Mouse (Mus musculus): ENCODE data around the gene Hacl1. TPM values are rescaled to one million over a fixed set of nuclear protein-coding genes. Genes with fewer than 3 reads are reported as not detected.

The Hacl1 gene
- polyA plus RNA-seq, 1 experiment, result 6.0 TPM

- H3K4me3 ChIP-seq, result peak overlapping the region; percentile 57
- TF ChIP-seq E2F4 (IDR thresholded peaks at IDR 0.05; ENCODE audit: insufficient read depth), result no peak
- no peak for TF ChIP-seq MYOD1 (IDR thresholded peaks at IDR 0.05; ENCODE audit: control insufficient read depth in 1 of 3, insufficient read length in 2 of 3, low read depth in 2 of 3)
- no peak for TF ChIP-seq POLR2A (IDR thresholded peaks at IDR 0.05; ENCODE audit: insufficient read length, low read depth)
- no peak for TF ChIP-seq MYOG (IDR thresholded peaks at IDR 0.05; ENCODE audit: control insufficient read depth in 1 of 3, insufficient read depth in 1 of 3, insufficient read length in 2 of 3, low read depth in 2 of 3)
- TF ChIP-seq TCF12 (IDR thresholded peaks at IDR 0.05; ENCODE audit: insufficient read depth, poor library complexity, severe bottlenecking), result no peak
- no peak for TF ChIP-seq TCF3 (IDR thresholded peaks at IDR 0.05; ENCODE audit: insufficient read length, low read depth)
- no peak for TF ChIP-seq SRF (IDR thresholded peaks at IDR 0.05; ENCODE audit: control insufficient read depth, insufficient read length, low read depth)
- TF ChIP-seq POLR2AphosphoS2 (IDR thresholded peaks at IDR 0.05; ENCODE audit: insufficient read length, low read depth), result no peak
- no peak for TF ChIP-seq REST (IDR thresholded peaks at IDR 0.05; ENCODE audit: insufficient read depth, insufficient read length)
- no peak for TF ChIP-seq MAX (IDR thresholded peaks at IDR 0.05; ENCODE audit: low read depth)
- TF ChIP-seq CEBPB (IDR thresholded peaks at IDR 0.05; ENCODE audit: insufficient read depth, poor library complexity, severe bottlenecking), result no peak
- no peak for TF ChIP-seq USF1 (IDR thresholded peaks at IDR 0.05; ENCODE audit: low read depth)
- H3K79me2 ChIP-seq (ENCODE audit: control insufficient read depth, insufficient read depth), result peaks cover 10% of the 10 kb centered on the region
- peak overlapping the region; percentile 8 for H3ac ChIP-seq (ENCODE audit: control insufficient read depth, insufficient read length)
- H3K36me3 ChIP-seq (ENCODE audit: control insufficient read depth, insufficient read depth), result no peaks in the 10 kb centered on the region
- H3K4me2 ChIP-seq (ENCODE audit: low read depth), result peak overlapping the region; percentile 98
- H3K27me3 ChIP-seq (ENCODE audit: control insufficient read depth, insufficient read depth, insufficient read length), result no peaks in the 10 kb centered on the region
These were observed 545 bp upstream of the Hacl1 start for GRCm38 (mm10) chr14:31641506-31642155.

DNA sequence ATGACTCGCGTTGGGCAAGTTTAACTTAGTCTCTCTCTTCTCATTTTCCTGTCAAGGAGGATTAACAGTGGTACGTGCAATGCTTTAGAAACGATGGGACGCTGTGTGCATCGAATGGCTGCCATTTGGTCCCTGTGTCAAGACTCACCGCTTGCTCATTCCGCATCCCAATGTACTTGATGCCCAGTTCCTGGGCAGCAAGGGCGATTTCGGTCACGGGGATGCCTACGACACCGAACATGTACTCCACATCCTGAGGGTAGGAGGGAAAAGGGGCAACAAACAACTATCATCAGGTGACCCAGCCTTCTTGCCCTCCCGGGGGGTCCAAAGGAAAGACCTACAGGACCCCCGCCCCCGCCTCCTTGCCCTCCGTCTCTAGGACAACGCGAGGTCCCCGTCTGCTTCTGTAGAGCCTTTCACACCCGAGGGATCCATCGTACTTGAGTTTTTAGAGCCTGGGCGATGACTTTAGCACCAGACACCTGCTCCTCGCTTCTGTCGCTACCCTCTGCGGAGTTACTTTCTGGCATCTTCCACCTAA, 668 bp downstream of the Hacl1 start, which contains the start of gene Gm49387:
Gm49387 (minus strand) TSS at position 533 of the 544 bp plus-strand sequence.
- Histone ChIP-seq H3K36me3 (ENCODE audit: control insufficient read depth, insufficient read depth) (no peaks in the 10 kb centered on the region), H3K27me3 (ENCODE audit: control insufficient read depth, insufficient read depth, insufficient read length) (no peaks in the 10 kb centered on the region), H3K4me3 (peak within 1 kb of the TSS; percentile 57), H3K4me2 (ENCODE audit: low read depth) (peak within 1 kb of the TSS; percentile 98), H3K79me2 (ENCODE audit: control insufficient read depth, insufficient read depth) (peaks cover 10% of the 10 kb centered on the region), H3ac (ENCODE audit: control insufficient read depth, insufficient read length) (peak within 1 kb of the TSS; percentile 8)
- TF ChIP-seq TCF3 (IDR thresholded peaks at IDR 0.05; ENCODE audit: insufficient read length, low read depth), result no peak
- no peak for TF ChIP-seq MYOD1 (IDR thresholded peaks at IDR 0.05; ENCODE audit: control insufficient read depth in 1 of 3, insufficient read length in 2 of 3, low read depth in 2 of 3)
- no peak for TF ChIP-seq CEBPB (IDR thresholded peaks at IDR 0.05; ENCODE audit: insufficient read depth, poor library complexity, severe bottlenecking)
- no peak for TF ChIP-seq REST (IDR thresholded peaks at IDR 0.05; ENCODE audit: insufficient read depth, insufficient read length)
- no peak for TF ChIP-seq TCF12 (IDR thresholded peaks at IDR 0.05; ENCODE audit: insufficient read depth, poor library complexity, severe bottlenecking)
- no peak for TF ChIP-seq POLR2AphosphoS2 (IDR thresholded peaks at IDR 0.05; ENCODE audit: insufficient read length, low read depth)
- no peak for TF ChIP-seq E2F4 (IDR thresholded peaks at IDR 0.05; ENCODE audit: insufficient read depth)
- TF ChIP-seq POLR2A (IDR thresholded peaks at IDR 0.05; ENCODE audit: insufficient read length, low read depth), result no peak
- TF ChIP-seq MYOG (IDR thresholded peaks at IDR 0.05; ENCODE audit: control insufficient read depth in 1 of 3, insufficient read depth in 1 of 3, insufficient read length in 2 of 3, low read depth in 2 of 3), result no peak
- no peak for TF ChIP-seq SRF (IDR thresholded peaks at IDR 0.05; ENCODE audit: control insufficient read depth, insufficient read length, low read depth)
- no peak for TF ChIP-seq MAX (IDR thresholded peaks at IDR 0.05; ENCODE audit: low read depth)
- no peak for TF ChIP-seq USF1 (IDR thresholded peaks at IDR 0.05; ENCODE audit: low read depth)

- Histone ChIP-seq H3K36me3 (ENCODE audit: control insufficient read depth, insufficient read depth) (no peaks in the 10 kb centered on the region), H3K4me3 (no peak overlapping the region), H3K79me2 (ENCODE audit: control insufficient read depth, insufficient read depth) (no peaks in the 10 kb centered on the region), H3K27me3 (ENCODE audit: control insufficient read depth, insufficient read depth, insufficient read length) (peaks cover 10% of the 10 kb centered on the region), H3ac (ENCODE audit: control insufficient read depth, insufficient read length) (no peak overlapping the region), H3K4me2 (ENCODE audit: low read depth) (no peak overlapping the region)
- TF ChIP-seq POLR2AphosphoS2 (IDR thresholded peaks at IDR 0.05; ENCODE audit: insufficient read length, low read depth), result no peak
- no peak for TF ChIP-seq CEBPB (IDR thresholded peaks at IDR 0.05; ENCODE audit: insufficient read depth, poor library complexity, severe bottlenecking)
- no peak for TF ChIP-seq MYOD1 (IDR thresholded peaks at IDR 0.05; ENCODE audit: control insufficient read depth in 1 of 3, insufficient read length in 2 of 3, low read depth in 2 of 3)
- no peak for TF ChIP-seq SRF (IDR thresholded peaks at IDR 0.05; ENCODE audit: control insufficient read depth, insufficient read length, low read depth)
- TF ChIP-seq USF1 (IDR thresholded peaks at IDR 0.05; ENCODE audit: low read depth), result no peak
- no peak for TF ChIP-seq MYOG (IDR thresholded peaks at IDR 0.05; ENCODE audit: control insufficient read depth in 1 of 3, insufficient read depth in 1 of 3, insufficient read length in 2 of 3, low read depth in 2 of 3)
- TF ChIP-seq REST (IDR thresholded peaks at IDR 0.05; ENCODE audit: insufficient read depth, insufficient read length), result no peak
- TF ChIP-seq TCF3 (IDR thresholded peaks at IDR 0.05; ENCODE audit: insufficient read length, low read depth), result no peak
These were observed 10.4 kb downstream of the Hacl1 start for GRCm38 (mm10) chr14:31630677-31631076.

DNA sequence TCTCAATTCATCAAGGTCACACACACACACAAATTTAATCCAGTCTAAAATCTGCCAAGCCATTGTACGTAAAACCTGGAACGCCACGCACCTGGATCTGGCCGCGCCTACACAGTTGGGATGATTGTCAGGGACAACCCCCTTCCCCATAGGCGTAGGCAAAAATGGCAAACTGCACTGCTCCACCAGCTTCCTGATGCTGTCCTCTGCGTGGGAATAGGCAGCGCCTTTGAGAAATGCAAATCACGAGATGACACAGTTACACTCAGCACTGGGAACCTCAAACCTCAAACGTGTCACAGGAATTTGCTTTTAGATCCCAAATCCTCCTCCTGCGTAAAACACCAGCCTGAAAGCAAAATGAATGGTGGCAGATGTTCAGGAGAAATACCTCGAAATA, 18.3 kb downstream of the Hacl1 start:
- no peaks in the 10 kb centered on the region for H3K79me2 ChIP-seq (ENCODE audit: control insufficient read depth, insufficient read depth)
- H3K27me3 ChIP-seq (ENCODE audit: control insufficient read depth, insufficient read depth, insufficient read length), result peaks cover 10% of the 10 kb centered on the region
- no peaks in the 10 kb centered on the region for H3K36me3 ChIP-seq (ENCODE audit: control insufficient read depth, insufficient read depth)
- H3ac ChIP-seq (ENCODE audit: control insufficient read depth, insufficient read length), result no peak overlapping the region
- H3K4me2 ChIP-seq (ENCODE audit: low read depth), result no peak overlapping the region
- no peak for TF ChIP-seq POLR2A (IDR thresholded peaks at IDR 0.05; ENCODE audit: insufficient read length, low read depth)
- no peak for TF ChIP-seq MYOG (IDR thresholded peaks at IDR 0.05; ENCODE audit: control insufficient read depth in 1 of 3, insufficient read depth in 1 of 3, insufficient read length in 2 of 3, low read depth in 2 of 3)
- no peak for TF ChIP-seq REST (IDR thresholded peaks at IDR 0.05; ENCODE audit: insufficient read depth, insufficient read length)
- no peak for TF ChIP-seq USF1 (IDR thresholded peaks at IDR 0.05; ENCODE audit: low read depth)
- TF ChIP-seq CEBPB (IDR thresholded peaks at IDR 0.05; ENCODE audit: insufficient read depth, poor library complexity, severe bottlenecking), result no peak
- TF ChIP-seq MYOD1 (IDR thresholded peaks at IDR 0.05; ENCODE audit: control insufficient read depth in 1 of 3, insufficient read length in 2 of 3, low read depth in 2 of 3), result no peak
- TF ChIP-seq TCF3 (IDR thresholded peaks at IDR 0.05; ENCODE audit: insufficient read length, low read depth), result no peak
- no peak for TF ChIP-seq MAX (IDR thresholded peaks at IDR 0.05; ENCODE audit: low read depth)
- no peak for TF ChIP-seq SRF (IDR thresholded peaks at IDR 0.05; ENCODE audit: control insufficient read depth, insufficient read length, low read depth)
- TF ChIP-seq POLR2AphosphoS2 (IDR thresholded peaks at IDR 0.05; ENCODE audit: insufficient read length, low read depth), result no peak
- no peak for TF ChIP-seq E2F4 (IDR thresholded peaks at IDR 0.05; ENCODE audit: insufficient read depth)
- no peak for TF ChIP-seq TCF12 (IDR thresholded peaks at IDR 0.05; ENCODE audit: insufficient read depth, poor library complexity, severe bottlenecking)
- H3K4me3 ChIP-seq, result no peak overlapping the region

Measured in myocyte (in vitro differentiated cells).